Mouse (Mus musculus): ENCODE results near the gene Fgf2.

Gene Fgf2

GRCm38 (mm10) chr3:37414413-37414960 is 66.3 kb downstream of the Fgf2 start:
- DNase-seq (ENCODE audit: low read depth, low spot score) = peak; percentile 68

- DNase-seq (ENCODE audit: low read depth, low spot score) = no peak
Measured at GRCm38 (mm10) chr3:37418341-37418740, 70.2 kb downstream of the Fgf2 start.

GRCm38 (mm10) chr3:37418961-37419457 is 70.9 kb downstream of the Fgf2 start:
- no peak for DNase-seq (ENCODE audit: low read depth, low spot score)

- peak; percentile 100 for DNase-seq (ENCODE audit: low read depth, low spot score)
Measured at GRCm38 (mm10) chr3:37419458-37419991, 71.4 kb downstream of the Fgf2 start, which contains the start of gene Spata5. Gene Spata5, plus strand, starts transcription at chr3:37419896.

DNA sequence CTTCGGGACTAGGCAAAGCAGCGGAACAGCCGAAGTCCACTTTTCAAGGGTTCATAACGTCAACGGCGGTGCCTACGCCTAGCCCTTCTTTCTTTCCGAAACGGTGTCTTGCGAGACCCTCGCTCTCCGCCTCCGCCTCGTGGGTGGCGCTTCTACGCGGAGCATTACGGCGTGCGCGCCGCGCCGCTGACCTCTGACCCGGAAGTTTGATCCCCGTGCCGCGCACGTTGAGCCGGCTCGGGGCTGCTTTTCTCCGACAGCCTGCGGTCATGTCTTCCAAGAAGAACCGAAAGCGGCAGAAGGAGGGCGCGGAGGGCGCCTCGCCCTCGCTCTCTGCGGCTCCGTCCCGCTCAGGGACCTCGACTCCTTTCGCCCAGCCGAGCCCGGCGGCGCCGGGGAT is 71.9 kb downstream of the Fgf2 start, which contains the start of gene Nudt6:
Gene Nudt6, minus strand, starts transcription at position 140 of the 400 bp plus-strand sequence.
- DNase-seq (ENCODE audit: low read depth, low spot score) = peak; percentile 80

GRCm38 (mm10) chr3:37420641-37421040 is 72.5 kb downstream of the Fgf2 start:
- no peak for DNase-seq (ENCODE audit: low read depth, low spot score)

DNA sequence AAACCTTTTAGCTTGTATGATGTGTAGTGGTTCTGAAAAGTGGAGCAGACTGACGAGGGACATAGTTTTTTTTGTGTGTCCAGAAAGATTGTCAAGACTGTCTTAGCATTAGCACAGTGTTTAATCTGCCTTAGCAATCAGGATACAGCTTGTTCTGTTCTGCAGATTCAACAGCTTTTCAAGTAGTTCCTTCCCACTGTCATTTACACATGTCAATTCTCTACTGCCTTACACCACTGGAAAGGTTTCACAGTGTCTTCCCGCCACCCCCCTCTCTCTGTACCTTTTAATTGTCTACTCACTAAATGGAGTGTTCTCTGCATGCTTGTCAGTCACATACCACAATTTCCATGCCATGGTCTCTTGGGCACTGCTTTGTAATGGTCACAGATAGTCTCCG is 73.0 kb downstream of the Fgf2 start:
- no peak for DNase-seq (ENCODE audit: low read depth, low spot score)

- no peak for DNase-seq (ENCODE audit: low read depth, low spot score)
Measured at GRCm38 (mm10) chr3:37426069-37426468, 77.9 kb downstream of the Fgf2 start.

GRCm38 (mm10) chr3:37430359-37430758 is 82.2 kb downstream of the Fgf2 start:
- no peak for DNase-seq (ENCODE audit: low read depth, low spot score)

DNA sequence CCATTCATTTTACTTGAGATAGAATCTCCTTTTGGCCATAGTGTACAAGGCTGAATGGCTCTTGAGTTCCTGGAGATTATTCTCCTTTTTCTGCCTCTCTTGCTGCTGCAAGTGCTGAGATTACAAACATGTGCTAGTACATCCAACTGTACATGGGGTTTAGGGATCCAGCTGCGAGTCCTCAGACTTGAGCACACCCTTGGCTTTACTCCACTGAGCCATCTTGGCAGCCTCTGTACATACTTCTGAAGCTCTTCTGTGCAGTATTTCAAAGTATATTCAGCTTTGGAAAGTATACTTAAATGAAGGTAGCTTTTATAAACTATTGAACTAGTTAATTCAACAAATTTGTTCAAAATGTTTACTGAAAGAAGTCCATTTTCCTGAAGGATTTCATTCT is 91.6 kb downstream of the Fgf2 start:
- DNase-seq (ENCODE audit: low read depth, low spot score) = no peak

- DNase-seq (ENCODE audit: low read depth, low spot score) = no peak
Measured at GRCm38 (mm10) chr3:37443409-37443808, 95.3 kb downstream of the Fgf2 start.

DNA sequence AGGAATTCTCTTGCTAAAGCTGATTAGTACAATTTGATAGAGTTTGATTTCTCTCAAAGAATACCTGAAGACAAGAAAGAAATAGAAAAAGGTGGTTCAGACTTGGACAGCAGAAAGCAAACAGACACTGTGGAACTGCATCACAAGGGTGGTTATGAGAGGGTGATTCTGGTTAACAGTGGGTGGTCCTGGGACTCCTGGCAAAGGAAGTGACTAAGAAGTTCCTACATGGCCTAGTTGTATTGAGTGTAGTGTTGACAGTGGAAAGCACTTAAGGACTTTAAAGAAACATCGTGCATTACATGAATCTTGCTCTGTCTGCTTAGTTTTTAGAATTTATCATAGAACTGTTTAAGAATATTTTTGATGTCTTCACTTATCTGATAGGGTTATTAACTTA is 107.8 kb downstream of the Fgf2 start:
- DNase-seq (ENCODE audit: low read depth, low spot score) = no peak
